Mouse (Mus musculus): ENCODE measurements around the gene Olfr1350.
"Not testable (repeated sequence)": the region's sequence is repeated elsewhere in the genome, so short reads cannot be mapped to it uniquely, and the experiment has no call there.

The Olfr1350 gene

DNA sequence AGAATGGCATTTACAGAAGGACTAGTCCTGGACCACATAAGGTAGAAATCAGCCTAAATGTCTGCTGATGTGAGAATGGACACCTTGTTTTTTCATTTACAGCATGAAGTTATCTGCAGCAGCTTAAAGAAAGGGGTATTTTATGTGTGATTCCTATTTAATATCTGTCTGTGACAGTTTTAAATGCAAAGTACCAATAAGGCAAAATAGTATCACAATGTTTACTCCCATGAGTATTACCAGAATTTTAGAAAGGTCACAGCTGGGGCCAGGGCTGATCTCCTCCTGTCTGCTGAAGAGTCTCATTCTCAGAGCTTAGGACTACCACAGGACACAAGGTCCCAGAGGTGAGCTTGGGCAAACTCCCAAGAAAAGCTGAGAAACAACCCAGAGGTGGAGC is at the start of gene Olfr1350:
Olfr1350 (plus strand) TSS at position 301 of the 400 bp plus-strand sequence.
- DNase-seq (ENCODE audit: low spot score in 2 of 2) = no peak

DNA sequence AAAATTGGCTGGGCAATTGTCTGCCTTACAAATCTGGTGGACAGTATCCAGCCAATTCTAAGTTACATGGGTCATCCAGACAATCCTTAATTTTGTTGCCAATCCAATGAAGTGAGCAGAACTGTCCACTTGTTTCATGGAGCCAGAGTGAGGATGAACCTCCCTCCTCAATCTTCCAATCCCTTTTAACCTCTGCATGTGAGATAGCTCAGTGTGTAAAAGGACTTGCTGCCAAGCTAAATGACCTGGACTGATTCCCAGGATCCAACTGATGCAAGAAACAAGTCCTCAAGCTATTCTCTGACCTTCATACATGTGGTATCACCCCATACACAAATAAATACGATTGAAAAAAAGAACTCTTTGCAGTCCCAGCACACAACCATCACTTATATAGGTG is 43.0 kb upstream of the Olfr1350 start:
- no peak for DNase-seq (ENCODE audit: low spot score in 2 of 2)

DNA sequence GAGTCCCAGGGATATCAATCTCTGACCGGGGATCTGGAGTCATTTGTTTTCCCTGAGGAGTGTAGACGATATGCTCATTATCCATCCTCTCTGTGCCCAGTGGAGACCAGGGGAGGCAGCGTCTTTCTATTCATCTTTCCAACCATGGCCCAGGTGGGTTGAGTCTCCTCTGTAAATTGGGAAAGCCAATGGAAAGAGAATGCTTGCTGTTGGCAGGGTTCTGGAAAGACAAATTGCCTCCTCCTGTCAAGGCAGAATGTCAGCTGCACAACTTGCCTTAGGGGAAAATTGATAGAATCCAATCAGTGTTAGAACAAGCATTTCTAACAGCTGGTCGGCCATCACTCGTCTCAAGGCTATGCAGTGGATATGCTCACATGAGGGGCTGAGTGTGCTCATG is 41.8 kb upstream of the Olfr1350 start, which contains the start of gene Olfr1349:
Olfr1349 (minus strand) TSS at position 101 of the 400 bp plus-strand sequence.
- DNase-seq (ENCODE audit: low spot score in 2 of 2) = no peak

DNA sequence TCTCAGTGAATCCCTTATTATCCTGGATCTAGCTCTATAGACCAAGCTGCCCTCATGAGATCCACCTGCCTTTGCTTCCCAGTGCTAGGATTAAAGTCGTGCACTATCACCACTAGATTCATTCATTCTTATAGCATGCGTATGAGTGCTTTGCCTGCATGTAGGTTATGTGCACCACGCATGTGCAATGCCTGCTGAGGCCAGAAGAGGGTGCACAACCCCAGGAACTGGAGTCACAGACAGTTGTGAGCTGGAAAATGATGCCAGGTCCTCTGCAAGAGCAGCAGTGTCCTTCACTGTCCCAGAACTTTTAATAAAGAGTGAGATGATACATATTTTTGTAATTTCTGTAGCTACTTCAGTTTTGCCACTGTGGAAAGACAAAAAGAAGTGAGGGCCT is 39.6 kb upstream of the Olfr1350 start:
- no peak for DNase-seq (ENCODE audit: low spot score in 2 of 2)

DNA sequence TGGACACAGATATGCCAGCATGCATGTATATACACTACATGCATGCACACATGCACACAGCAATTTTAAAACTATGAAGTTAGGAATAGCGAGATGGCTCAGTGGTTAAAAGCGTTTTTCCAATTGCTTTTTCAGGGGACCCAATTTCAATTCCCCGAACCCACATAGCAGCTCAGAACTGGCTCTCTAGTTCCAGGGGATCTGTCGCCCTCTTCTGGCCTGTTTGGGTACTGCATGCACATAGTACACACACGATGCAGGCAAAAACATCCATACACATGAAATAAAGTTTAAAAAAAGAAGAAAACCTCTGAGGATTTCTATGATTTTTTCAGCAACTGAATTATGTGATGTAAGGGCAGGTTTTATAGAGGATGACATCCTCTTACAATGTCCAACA is 38.5 kb upstream of the Olfr1350 start:
- no peak for DNase-seq (ENCODE audit: low spot score in 2 of 2)

DNA sequence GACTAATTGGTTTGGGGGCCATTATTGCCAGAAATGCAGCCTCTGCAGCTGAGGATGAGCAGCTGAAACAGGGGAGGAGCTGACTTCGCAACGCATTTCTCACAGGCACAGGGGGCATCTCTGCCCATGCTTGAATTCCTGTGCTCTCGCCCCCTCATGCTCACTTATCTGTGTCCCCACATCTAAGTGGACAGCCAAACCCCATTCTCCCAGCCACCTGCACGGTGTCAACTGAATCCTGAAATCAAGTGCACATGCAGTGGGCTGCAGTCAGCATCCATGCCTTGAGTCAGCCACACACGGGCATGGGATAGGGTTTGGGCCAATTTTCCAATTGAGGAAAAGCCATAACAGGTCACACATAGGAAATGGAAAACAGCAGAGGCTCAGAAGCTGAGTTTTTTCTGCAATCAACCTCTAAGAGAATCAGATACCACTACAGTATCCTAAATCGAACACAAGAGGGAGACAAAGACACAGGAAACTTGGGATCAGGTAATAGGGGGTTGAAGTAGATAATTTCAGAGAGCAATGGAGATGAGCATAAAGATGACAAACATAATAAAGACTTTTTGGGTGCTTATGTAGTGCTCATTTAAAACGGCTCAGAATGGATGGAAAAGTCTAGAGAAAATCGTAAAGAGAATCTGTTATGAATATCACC is 21.6 kb downstream of the Olfr1350 start:
- DNase-seq (ENCODE audit: low spot score in 2 of 2) = no peak

DNA sequence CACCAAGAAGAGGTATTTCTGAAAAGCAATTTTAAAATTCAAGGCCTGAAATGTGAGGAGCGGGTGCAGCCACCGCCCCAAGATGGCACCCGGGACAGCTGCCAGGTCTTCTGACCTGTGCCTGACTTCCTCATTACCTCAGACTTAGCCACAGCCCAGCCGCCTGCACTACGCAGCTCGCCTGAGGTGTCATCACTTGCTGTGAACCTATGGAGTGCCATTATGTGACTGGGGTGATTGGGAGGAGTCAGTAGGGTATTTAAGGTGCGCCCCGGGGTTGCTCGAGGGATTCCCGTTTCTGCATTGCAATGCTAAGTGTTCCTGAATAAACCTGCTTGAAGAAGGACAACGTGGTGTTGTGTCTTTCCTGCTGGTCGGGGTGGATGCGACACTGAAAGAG is 24.1 kb downstream of the Olfr1350 start:
- DNase-seq (ENCODE audit: low spot score in 2 of 2) = not testable (repeated sequence)

DNA sequence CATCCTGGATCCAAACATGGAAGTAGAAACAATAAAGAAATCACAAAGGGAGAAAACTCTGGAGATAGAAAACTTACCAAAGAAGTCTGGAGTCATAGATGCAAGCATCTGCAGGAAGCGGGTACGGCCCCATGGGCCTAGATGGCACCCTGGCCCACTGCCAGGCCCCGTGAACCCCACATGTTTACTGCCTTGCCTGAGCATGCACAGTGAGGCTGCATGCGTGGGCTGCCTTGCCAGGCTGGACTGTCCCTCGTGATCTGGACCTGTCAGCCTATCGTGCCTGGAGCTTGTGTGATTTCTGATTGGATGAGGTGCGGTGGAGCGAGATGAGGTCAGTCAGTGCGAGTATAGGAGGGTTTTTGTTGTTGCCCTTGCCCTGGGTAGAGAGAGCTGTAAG is 38.7 kb downstream of the Olfr1350 start:
- no peak for DNase-seq (ENCODE audit: low spot score in 2 of 2)
